Mouse (Mus musculus): ENCODE measurements around the gene Scly. TPM values are rescaled to one million over a fixed set of nuclear protein-coding genes. Genes with fewer than 3 reads are reported as not detected.

Gene Scly
- polyA plus RNA-seq, 1 experiment from 2014 or later: 11.2 TPM

- Histone ChIP-seq H3K4me1 (ENCODE audit: control insufficient read depth, insufficient read depth, low read length) (no peaks in the 10 kb centered on the region; the same call in 1 of the 2 replicates), H3K4me2 (ENCODE audit: low read length) (no peak overlapping the region), H3K4me3 (ENCODE audit: low read depth, low read length) (no peak overlapping the region), H3K27me3 (ENCODE audit: control insufficient read depth, insufficient read depth, low read depth, low read length) (no peaks in the 10 kb centered on the region), H3K9ac (ENCODE audit: low read depth, low read length) (no peak overlapping the region), H3K9me3 (replicated peaks; ENCODE audit: control insufficient read depth, low read length, poor library complexity, severe bottlenecking) (no peaks in the 10 kb centered on the region), H3K27ac (ENCODE audit: low read length) (no peak overlapping the region), H3K36me3 (ENCODE audit: control insufficient read depth, insufficient read depth, low read length) (peaks cover 9% of the 10 kb centered on the region; the same call in 1 of the 2 replicates)
- 34% methylated on average over 5 of the region's 5 CpGs for WGBS
- no peak for ATAC-seq
Measured at GRCm38 (mm10) chr1:91313251-91313650, 15.1 kb downstream of the Scly start.

- H3K9me3 ChIP-seq (replicated peaks; ENCODE audit: control insufficient read depth, low read length, poor library complexity, severe bottlenecking): no peaks in the 10 kb centered on the region
- H3K36me3 ChIP-seq (ENCODE audit: control insufficient read depth, insufficient read depth, low read length): no peaks in the 10 kb centered on the region; the same call in 1 of the 2 replicates
- no peaks in the 10 kb centered on the region for H3K27me3 ChIP-seq (ENCODE audit: control insufficient read depth, insufficient read depth, low read depth, low read length)
- 92% methylated on average over 6 of the region's 6 CpGs for WGBS
- H3K4me1 ChIP-seq (ENCODE audit: control insufficient read depth, insufficient read depth, low read length): no peaks in the 10 kb centered on the region; the same call in 1 of the 2 replicates
- no peak overlapping the region for H3K27ac ChIP-seq (ENCODE audit: low read length)
- no peak overlapping the region for H3K4me3 ChIP-seq (ENCODE audit: low read depth, low read length)
- H3K9ac ChIP-seq (ENCODE audit: low read depth, low read length): no peak overlapping the region
- H3K4me2 ChIP-seq (ENCODE audit: low read length): no peak overlapping the region
- no peak for ATAC-seq
Measured at GRCm38 (mm10) chr1:91317656-91318055, 19.5 kb downstream of the Scly start.

GRCm38 (mm10) chr1:91321760-91322438 lies 23.8 kb downstream of the Scly start, which contains the start of gene Espnl:
TSS of gene Espnl (plus strand) at chr1:91322075.
- Histone ChIP-seq H3K27ac (ENCODE audit: low read length) (no peak within 1 kb of the TSS), H3K9ac (ENCODE audit: low read depth, low read length) (no peak within 1 kb of the TSS), H3K4me1 (ENCODE audit: control insufficient read depth, insufficient read depth, low read length) (no peaks in the 10 kb centered on the region), H3K4me3 (ENCODE audit: low read depth, low read length) (no peak within 1 kb of the TSS), H3K27me3 (ENCODE audit: control insufficient read depth, insufficient read depth, low read depth, low read length) (no peaks in the 10 kb centered on the region), H3K4me2 (ENCODE audit: low read length) (no peak within 1 kb of the TSS), H3K36me3 (ENCODE audit: control insufficient read depth, insufficient read depth, low read length) (no peaks in the 10 kb centered on the region), H3K9me3 (replicated peaks; ENCODE audit: control insufficient read depth, low read length, poor library complexity, severe bottlenecking) (no peaks in the 10 kb centered on the region)
- 80% methylated on average over 19 of the region's 19 CpGs for WGBS
- ATAC-seq: no peak

- no peak for ATAC-seq
- 68% methylated on average over 2 of the region's 2 CpGs for WGBS
- no peak overlapping the region for H3K27ac ChIP-seq (ENCODE audit: low read length)
- H3K4me1 ChIP-seq (ENCODE audit: control insufficient read depth, insufficient read depth, low read length): no peaks in the 10 kb centered on the region
- no peaks in the 10 kb centered on the region for H3K36me3 ChIP-seq (ENCODE audit: control insufficient read depth, insufficient read depth, low read length)
- no peak overlapping the region for H3K9ac ChIP-seq (ENCODE audit: low read depth, low read length)
- no peaks in the 10 kb centered on the region for H3K9me3 ChIP-seq (replicated peaks; ENCODE audit: control insufficient read depth, low read length, poor library complexity, severe bottlenecking)
- H3K27me3 ChIP-seq (ENCODE audit: control insufficient read depth, insufficient read depth, low read depth, low read length): no peaks in the 10 kb centered on the region
- no peak overlapping the region for H3K4me3 ChIP-seq (ENCODE audit: low read depth, low read length)
- H3K4me2 ChIP-seq (ENCODE audit: low read length): no peak overlapping the region
Measured at GRCm38 (mm10) chr1:91324646-91325045, 26.5 kb downstream of the Scly start.

GRCm38 (mm10) chr1:91325488-91326042 lies 27.4 kb downstream of the Scly start:
- Histone ChIP-seq H3K4me1 (ENCODE audit: control insufficient read depth, insufficient read depth, low read length) (no peaks in the 10 kb centered on the region), H3K4me3 (ENCODE audit: low read depth, low read length) (no peak overlapping the region), H3K4me2 (ENCODE audit: low read length) (no peak overlapping the region), H3K9me3 (replicated peaks; ENCODE audit: control insufficient read depth, low read length, poor library complexity, severe bottlenecking) (no peaks in the 10 kb centered on the region), H3K36me3 (ENCODE audit: control insufficient read depth, insufficient read depth, low read length) (no peaks in the 10 kb centered on the region), H3K27ac (ENCODE audit: low read length) (no peak overlapping the region), H3K27me3 (ENCODE audit: control insufficient read depth, insufficient read depth, low read depth, low read length) (no peaks in the 10 kb centered on the region), H3K9ac (ENCODE audit: low read depth, low read length) (no peak overlapping the region)
- 71% methylated on average over 4 of the region's 4 CpGs for WGBS
- ATAC-seq: no peak

- Histone ChIP-seq H3K9me3 (replicated peaks; ENCODE audit: control insufficient read depth, low read length, poor library complexity, severe bottlenecking) (no peaks in the 10 kb centered on the region), H3K4me2 (ENCODE audit: low read length) (no peak overlapping the region), H3K27me3 (ENCODE audit: control insufficient read depth, insufficient read depth, low read depth, low read length) (no peaks in the 10 kb centered on the region), H3K4me3 (ENCODE audit: low read depth, low read length) (no peak overlapping the region), H3K9ac (ENCODE audit: low read depth, low read length) (no peak overlapping the region), H3K4me1 (ENCODE audit: control insufficient read depth, insufficient read depth, low read length) (no peaks in the 10 kb centered on the region), H3K36me3 (ENCODE audit: control insufficient read depth, insufficient read depth, low read length) (no peaks in the 10 kb centered on the region), H3K27ac (ENCODE audit: low read length) (no peak overlapping the region)
- no peak for ATAC-seq
- 53% methylated on average over 4 of the region's 4 CpGs for WGBS
Measured at GRCm38 (mm10) chr1:91332102-91332501, 34.0 kb downstream of the Scly start.

- Histone ChIP-seq H3K4me1 (ENCODE audit: control insufficient read depth, insufficient read depth, low read length) (no peaks in the 10 kb centered on the region), H3K27me3 (ENCODE audit: control insufficient read depth, insufficient read depth, low read depth, low read length) (no peaks in the 10 kb centered on the region)
- ATAC-seq: no peak
Measured at GRCm38 (mm10) chr1:91333582-91333981, 35.4 kb downstream of the Scly start.

GRCm38 (mm10) chr1:91337355-91337754 lies 39.2 kb downstream of the Scly start:
- Histone ChIP-seq H3K27me3 (ENCODE audit: control insufficient read depth, insufficient read depth, low read depth, low read length) (0 out of 2 replicates have a peak, but pooled peaks cover 2% of the 10 kb centered on the region), H3K9me3 (replicated peaks; ENCODE audit: control insufficient read depth, low read length, poor library complexity, severe bottlenecking) (no peaks in the 10 kb centered on the region), H3K9ac (ENCODE audit: low read depth, low read length) (no peak overlapping the region), H3K27ac (ENCODE audit: low read length) (no peak overlapping the region), H3K4me1 (ENCODE audit: control insufficient read depth, insufficient read depth, low read length) (no peaks in the 10 kb centered on the region), H3K36me3 (ENCODE audit: control insufficient read depth, insufficient read depth, low read length) (no peaks in the 10 kb centered on the region), H3K4me3 (ENCODE audit: low read depth, low read length) (no peak overlapping the region), H3K4me2 (ENCODE audit: low read length) (no peak overlapping the region)
- ATAC-seq: no peak
- WGBS: 92% methylated on average over 7 of the region's 7 CpGs

More at GRCm38 (mm10) chr1:91333582-91333981, 35.4 kb downstream of the Scly start:
- Histone ChIP-seq H3K4me3 (ENCODE audit: low read depth, low read length) (no peak overlapping the region), H3K4me2 (ENCODE audit: low read length) (no peak overlapping the region), H3K36me3 (ENCODE audit: control insufficient read depth, insufficient read depth, low read length) (no peaks in the 10 kb centered on the region), H3K9me3 (replicated peaks; ENCODE audit: control insufficient read depth, low read length, poor library complexity, severe bottlenecking) (no peaks in the 10 kb centered on the region), H3K27ac (ENCODE audit: low read length) (no peak overlapping the region), H3K9ac (ENCODE audit: low read depth, low read length) (no peak overlapping the region)

GRCm38 (mm10) chr1:91344001-91344400 lies 45.9 kb downstream of the Scly start:
- ATAC-seq: no peak
- no peak overlapping the region for H3K4me3 ChIP-seq (ENCODE audit: low read depth, low read length)
- WGBS: 76% methylated on average over 3 of the region's 3 CpGs
- H3K9ac ChIP-seq (ENCODE audit: low read depth, low read length): no peak overlapping the region
- peaks cover 40% of the 10 kb centered on the region for H3K27me3 ChIP-seq (ENCODE audit: control insufficient read depth, insufficient read depth, low read depth, low read length)
- H3K27ac ChIP-seq (ENCODE audit: low read length): no peak overlapping the region
- no peak overlapping the region for H3K4me2 ChIP-seq (ENCODE audit: low read length)
- H3K9me3 ChIP-seq (replicated peaks; ENCODE audit: control insufficient read depth, low read length, poor library complexity, severe bottlenecking): no peaks in the 10 kb centered on the region
- no peaks in the 10 kb centered on the region for H3K36me3 ChIP-seq (ENCODE audit: control insufficient read depth, insufficient read depth, low read length)
- peaks cover 6% of the 10 kb centered on the region; the same call in 1 of the 2 replicates for H3K4me1 ChIP-seq (ENCODE audit: control insufficient read depth, insufficient read depth, low read length)
